Mouse (Mus musculus): Measurements from ENCODE around the gene Ifit3. TPM values are rescaled to one million over a fixed set of nuclear protein-coding genes. Genes with fewer than 3 reads are reported as not detected.
"Not testable (repeated sequence)": the region's sequence is repeated elsewhere in the genome, so short reads cannot be mapped to it uniquely, and the experiment has no call there.

The Ifit3 gene
- 10 to 100 TPM; 10.9 to 13.1 TPM for total RNA-seq (2021)
- long read RNA-seq, experiment 1, transcript Ifit3-201 (2 exons, 1,745 nt) = major isoform, 21 of 22 reads
- long read RNA-seq, experiment 1, partial matches to known transcripts = 0 of 22 reads
- long read RNA-seq, experiment 1, other reads (novel, unspliced or antisense) = 1 of 22 reads
- long read RNA-seq, experiment 2, transcript Ifit3-201 (2 exons, 1,745 nt) = major isoform, 11 of 18 reads
- long read RNA-seq, experiment 2, partial matches to known transcripts = 0 of 18 reads
- long read RNA-seq, experiment 2, other reads (novel, unspliced or antisense) = 7 of 18 reads

- DNase-seq = peak; percentile 23 to 52
These were observed at the start of gene Ifit3 for GRCm38 (mm10) chr19:34583126-34583766. TSS of gene Ifit3 (plus strand) at chr19:34583531.

- DNase-seq = no peak
These were observed 43.9 kb upstream of the Ifit3 start for GRCm38 (mm10) chr19:34539422-34539821.

- DNase-seq = no peak
These were observed 37.1 kb upstream of the Ifit3 start for GRCm38 (mm10) chr19:34546211-34546610.

- DNase-seq = peak; percentile 85 to 89
These were observed 35.4 kb upstream of the Ifit3 start for GRCm38 (mm10) chr19:34547976-34548375.

- DNase-seq = no peak
These were observed 33.2 kb upstream of the Ifit3 start for GRCm38 (mm10) chr19:34550205-34550533.

GRCm38 (mm10) chr19:34550534-34551223 is 32.7 kb upstream of the Ifit3 start, which contains the start of gene Ifit2:
TSS of gene Ifit2 (plus strand) at chr19:34550694.
- peak; percentile 73 to 82 for DNase-seq

GRCm38 (mm10) chr19:34551981-34552380 is 31.4 kb upstream of the Ifit3 start:
- no peak for DNase-seq

- no peak for DNase-seq
These were observed 30.3 kb upstream of the Ifit3 start for GRCm38 (mm10) chr19:34553021-34553420.

- no peak for DNase-seq
These were observed 29.8 kb upstream of the Ifit3 start for GRCm38 (mm10) chr19:34553522-34553921.

GRCm38 (mm10) chr19:34554061-34554460 is 29.3 kb upstream of the Ifit3 start:
- no peak for DNase-seq

GRCm38 (mm10) chr19:34556621-34557020 is 26.7 kb upstream of the Ifit3 start:
- no peak for DNase-seq

- DNase-seq = no peak
These were observed 20.8 kb upstream of the Ifit3 start for GRCm38 (mm10) chr19:34562556-34562955.

- DNase-seq = no peak
These were observed 17.1 kb upstream of the Ifit3 start for GRCm38 (mm10) chr19:34566178-34566784.

GRCm38 (mm10) chr19:34568988-34569895 is 14.1 kb upstream of the Ifit3 start:
- DNase-seq = no peak

GRCm38 (mm10) chr19:34569896-34570476 is 13.3 kb upstream of the Ifit3 start:
- peak; percentile 8 to 19 for DNase-seq

GRCm38 (mm10) chr19:34571080-34571479 is 12.3 kb upstream of the Ifit3 start:
- no peak for DNase-seq

GRCm38 (mm10) chr19:34573650-34574049 is 9.7 kb upstream of the Ifit3 start:
- DNase-seq = no peak

- no peak for DNase-seq
These were observed 6.2 kb upstream of the Ifit3 start for GRCm38 (mm10) chr19:34577121-34577520.

GRCm38 (mm10) chr19:34582696-34583095 is 635 bp upstream of the Ifit3 start:
- not testable (repeated sequence) for DNase-seq

GRCm38 (mm10) chr19:34585740-34586458 is 2.6 kb downstream of the Ifit3 start:
- not testable (repeated sequence) for DNase-seq

All from adrenal gland, postnatal 36 days (tissue).